Mouse (Mus musculus) megakaryocyte, embryonic 14.5 days (primary cell): ENCODE results near the gene Rps6kc1.

Experiments
- FLI1 ChIP-seq: IDR thresholded peaks from 2 replicates; pipeline ENCODE4 v1.6.1; 2012; ENCODE audit warnings: low read length, inconsistent platforms, mixed read lengths
- GATA1 ChIP-seq: IDR thresholded peaks from 3 replicates; pipeline ENCODE4 v1.6.1; 2012; ENCODE audit warnings: mixed read lengths, low read length, inconsistent platforms, borderline replicate concordance

- TF ChIP-seq GATA1 (no peak), FLI1 (no peak)
Measured at GRCm38 (mm10) chr1:190653081-190653480, 258.5 kb downstream of the Rps6kc1 start.
